36 mouse cellular contexts compared by ENCODE assay signal in genomic region chr10:19413935-19414334, GRCm38 (mm10). TPM values are rescaled to one million over a fixed set of nuclear protein-coding genes. Genes with fewer than 3 reads are reported as not detected.
DNase-seq lines count a peak whose midpoint lies in the region; ATAC-seq lines count a peak whose summit lies in the region.
"Had no signal": no experiment of that assay in that cellular context is flagged by ENCODE, and none has a peak within 500 bp of the region (broad histone marks: within the 10 kb centered on the region; RNA-seq: fewer than 3 reads in every experiment).

No protein-coding gene starts in this region.

- no peak overlapping the region for H3K4me3 ChIP-seq in forebrain, embryonic 16.5 days (replicated peaks; ENCODE audit: low read length)
- H3K4me3 ChIP-seq: embryonic facial prominence, embryonic 12.5 days; gastrocnemius, adult 2 months; heart, adult 2 months; heart, embryonic 13.5 days; midbrain, embryonic 10.5 days; midbrain, embryonic 15.5 days; neural tube, embryonic 13.5 days had no signal

- no peaks in the 10 kb centered on the region for H3K9me3 ChIP-seq in forebrain, embryonic 16.5 days (ENCODE audit: control insufficient read depth, low read length)
- H3K9me3 ChIP-seq: embryonic facial prominence, embryonic 12.5 days; heart, embryonic 13.5 days; midbrain, embryonic 10.5 days; midbrain, embryonic 15.5 days; neural tube, embryonic 13.5 days had no signal

- 37% methylated on average over 5 of the region's 5 CpGs for WGBS in forebrain, embryonic 16.5 days

- H3K27ac ChIP-seq in forebrain, embryonic 16.5 days (ENCODE audit: low read length) = no peak overlapping the region
- H3K27ac ChIP-seq: embryonic facial prominence, embryonic 12.5 days; gastrocnemius, adult 2 months; heart, adult 2 months; heart, embryonic 13.5 days; kidney, postnatal 0 days; liver, embryonic 14.5 days; midbrain, embryonic 10.5 days; midbrain, embryonic 15.5 days; neural tube, embryonic 13.5 days had no signal

- H3K36me3 ChIP-seq in forebrain, embryonic 16.5 days (ENCODE audit: control insufficient read depth, insufficient read depth) = no peaks in the 10 kb centered on the region
- H3K36me3 ChIP-seq: embryonic facial prominence, embryonic 12.5 days; heart, embryonic 13.5 days; midbrain, embryonic 10.5 days; midbrain, embryonic 15.5 days; neural tube, embryonic 13.5 days had no signal

- H3K9ac ChIP-seq in forebrain, embryonic 16.5 days (replicated peaks; ENCODE audit: low read depth, low read length) = no peak overlapping the region
- H3K9ac ChIP-seq: embryonic facial prominence, embryonic 12.5 days; heart, embryonic 13.5 days; liver, embryonic 14.5 days; midbrain, embryonic 15.5 days; neural tube, embryonic 13.5 days had no signal

- peak; percentile 52 for DNase-seq in heart, adult 11 months
- no peak for DNase-seq in heart, adult 8-10 months (ENCODE audit: low spot score)
- peak; percentile 8 for DNase-seq in left cerebral cortex, postnatal 4 days
- no peak for DNase-seq in left cerebral cortex, adult 11 months (ENCODE audit: low spot score)
- peak; percentile 52 for DNase-seq in ZHBTc4 (ENCODE audit: low read depth, low spot score)
- DNase-seq: adrenal gland, postnatal 10 days; cerebellum, adult 11-12 months; cerebellum, adult 9-11 months; gastrocnemius, adult 2 months; gastrocnemius, postnatal 36 days; heart, adult 2 months; heart, postnatal 10 days; kidney, adult 8-10 months; kidney, postnatal 4 days; liver; lung, adult 2 months; lung, postnatal 10 days; thymus, adult 2 months; thymus, postnatal 4 days had no signal

- ATAC-seq in inflammation-experienced regulatory T-cells, adult 6 months = no peak
- ATAC-seq in forebrain, embryonic 16.5 days = no peak
- ATAC-seq: CD4-positive, CD25-positive, alpha-beta regulatory T cell, adult 4 months; forebrain, embryonic 14.5 days; intestine, embryonic 16.5 days; midbrain, embryonic 15.5 days had no signal

- intact Hi-C loops in left cerebral cortex, postnatal 4 days (cut with DNase I) = no loop called here

- no peak overlapping the region for H3K4me2 ChIP-seq in forebrain, embryonic 16.5 days (ENCODE audit: low read length)
- H3K4me2 ChIP-seq: embryonic facial prominence, embryonic 12.5 days; heart, embryonic 13.5 days; midbrain, embryonic 15.5 days; neural tube, embryonic 13.5 days had no signal

- H3K27me3 ChIP-seq in forebrain, embryonic 16.5 days (replicated peaks; ENCODE audit: control insufficient read depth, insufficient read depth, low read length) = no peaks in the 10 kb centered on the region
- H3K27me3 ChIP-seq: embryonic facial prominence, embryonic 12.5 days; heart, embryonic 13.5 days; midbrain, embryonic 15.5 days had no signal

- H3K4me1 ChIP-seq in forebrain, embryonic 16.5 days (replicated peaks; ENCODE audit: control insufficient read depth, insufficient read depth, low read length) = no peaks in the 10 kb centered on the region; the same call in 1 of the 2 replicates
- H3K4me1 ChIP-seq: embryonic facial prominence, embryonic 12.5 days; heart, embryonic 13.5 days; midbrain, embryonic 15.5 days had no signal

RNA-seq across cellular contexts. Expression of gene Olig3, which starts 57.6 kb away (rescaled TPM):
- total RNA-seq in heart, adult 8-10 months (2022) = not detected
- not detected for total RNA-seq in left cerebral cortex, postnatal 4 days (2021)
- polyA plus RNA-seq in inflammation-experienced regulatory T-cells, adult 6 months (2017; shearing (Covaris generic)) = not detected
- polyA plus RNA-seq in forebrain, embryonic 16.5 days (2015; fragmentation: Nextera tagmentation; extraction: Ambion mirVana) = 0.87 and 1.6 TPM in 2 replicates
- total RNA-seq: adrenal gland, postnatal 10 days; common myeloid progenitor, adult 5-6 weeks; gastrocnemius, adult 2 months; gastrocnemius, postnatal 36 days; heart, adult 2 months; heart, postnatal 10 days; hematopoietic stem cell, adult 5-6 weeks; layer of hippocampus, adult 8-10 months; layer of hippocampus, postnatal 25 days had no signal
- polyA plus RNA-seq: CD4-positive, CD25-positive, alpha-beta regulatory T cell, adult 4 months; heart, adult 2 months; heart, embryonic 13.5 days; intestine, embryonic 16.5 days; kidney, postnatal 0 days; limb, embryonic 11.5 days; liver, embryonic 14.5 days had no signal

Comparison
In these comparisons a context has a peak if more than half of its experiments do, and no peak if none do; other contexts are left out.
1. DNase-seq: peak in heart, adult 11 months (single experiment), left cerebral cortex, postnatal 4 days (single experiment) and ZHBTc4 (single experiment); none in heart, adult 8-10 months (single experiment) and left cerebral cortex, adult 11 months (single experiment).